Mouse (Mus musculus) intestine, embryonic 16.5 days (tissue): ENCODE results near the gene Magea2. TPM values are rescaled to one million over a fixed set of nuclear protein-coding genes. Genes with fewer than 3 reads are reported as not detected.
"Not testable (repeated sequence)": the region's sequence is repeated elsewhere in the genome, so short reads cannot be mapped to it uniquely, and the experiment has no call there.

Experiments
- ATAC-seq: fragments of 200-750 bp; cut with Nextera tagmentation; 2 replicates; pipeline ENCODE4 v1.8.0; 2017; ENCODE audit warnings: moderate TSS enrichment, moderate library complexity
- H3K27ac ChIP-seq: fragments of 300-500 bp; sonication (generic); 2 replicates; pipeline ENCODE4 v1.5.1; 2014; ENCODE audit warnings: mild to moderate bottlenecking, low read length
- H3K27me3 ChIP-seq: fragments of 300-500 bp; sonication (generic); replicated peaks from 2 replicates; pipeline ENCODE4 v1.6.1; 2014; ENCODE audit warnings: low read length, control low read depth, mixed read lengths; ENCODE audit not compliant: control insufficient read depth, insufficient read depth
- H3K36me3 ChIP-seq: fragments of 300-500 bp; sonication (generic); 2 replicates; pipeline ENCODE4 v1.6.1; 2014; ENCODE audit warnings: low read length, control low read depth; ENCODE audit not compliant: control insufficient read depth, insufficient read depth
- H3K4me1 ChIP-seq: fragments of 300-500 bp; sonication (generic); 2 replicates; pipeline ENCODE4 v1.6.1; 2014; ENCODE audit warnings: low read length, control low read depth, mixed read lengths; ENCODE audit not compliant: control insufficient read depth, insufficient read depth
- H3K4me2 ChIP-seq: fragments of 300-500 bp; sonication (generic); 2 replicates; pipeline ENCODE4 v1.6.1; 2014; ENCODE audit warnings: low read depth, low read length, control low read depth
- H3K4me3 ChIP-seq: fragments of 300-500 bp; sonication (generic); 2 replicates; pipeline ENCODE4 v1.5.1; 2014; ENCODE audit warnings: mild to moderate bottlenecking, low read length
- H3K9ac ChIP-seq: fragments of 300-500 bp; sonication (generic); 2 replicates; pipeline ENCODE4 v1.6.1; 2014; ENCODE audit warnings: low read depth, low read length
- H3K9me3 ChIP-seq: fragments of 300-500 bp; sonication (generic); 2 replicates; pipeline ENCODE4 v1.6.1; 2016; ENCODE audit warnings: low read length, control low read depth; ENCODE audit not compliant: control insufficient read depth
- WGBS: fragments of 180-500 bp; shearing (Covaris S2); extraction: QIAGEN DNeasy Blood & Tissue Kit; methylation state at CpG from one replicate; pipeline ENCODE4 v1.1.7; 2014; 5-methylcytosine and 5-hydroxymethylcytosine counted together
- polyA plus RNA-seq: library from polyadenylated mRNA; unstranded; fragments of >200 nt; fragmentation: Nextera tagmentation; extraction: Ambion mirVana; gene quantifications from 2 replicates; pipeline ENCODE4 v1.2.1, GENCODE M21; 2015

Gene Magea2
- not detected in 2 replicates for polyA plus RNA-seq

- not testable (repeated sequence) for H3K9ac ChIP-seq, H3K27me3 ChIP-seq, H3K9me3 ChIP-seq, H3K4me1 ChIP-seq, H3K36me3 ChIP-seq, H3K4me2 ChIP-seq, H3K27ac ChIP-seq, H3K4me3 ChIP-seq, ATAC-seq
- 83% methylated on average over 2 of the region's 4 CpGs for WGBS
These were observed at the start of gene Magea2 for GRCm38 (mm10) chrX:155093566-155093965. Magea2 (minus strand) TSS chrX:155093666.

GRCm38 (mm10) chrX:155128312-155128711 lies 34.8 kb upstream of the Magea2 start, which contains the start of gene Cldn34b2:
Cldn34b2 (minus strand) TSS chrX:155128412.
- H3K27me3 ChIP-seq, H3K4me2 ChIP-seq, ATAC-seq, H3K36me3 ChIP-seq, H3K27ac ChIP-seq, H3K9ac ChIP-seq, H3K4me3 ChIP-seq, H3K9me3 ChIP-seq, H3K4me1 ChIP-seq: not testable (repeated sequence)
- 84% methylated on average over 3 of the region's 3 CpGs for WGBS

- no peak overlapping the region for H3K4me3 ChIP-seq
- ATAC-seq: no peak
- no peaks in the 10 kb centered on the region for H3K36me3 ChIP-seq
- no peak overlapping the region for H3K27ac ChIP-seq
- H3K4me1 ChIP-seq: no peaks in the 10 kb centered on the region
- H3K4me2 ChIP-seq: no peak overlapping the region
- no peak overlapping the region for H3K9ac ChIP-seq
- no peaks in the 10 kb centered on the region for H3K27me3 ChIP-seq
- H3K9me3 ChIP-seq: no peaks in the 10 kb centered on the region
These were observed 4.6 kb upstream of the Magea2 start for GRCm38 (mm10) chrX:155098024-155098423.

- ATAC-seq, H3K27ac ChIP-seq, H3K4me1 ChIP-seq, H3K9ac ChIP-seq, H3K27me3 ChIP-seq, H3K9me3 ChIP-seq, H3K4me3 ChIP-seq, H3K4me2 ChIP-seq, H3K36me3 ChIP-seq: not testable (repeated sequence)
- 100% methylated on average over 1 of the region's 2 CpGs for WGBS
These were observed 3.8 kb downstream of the Magea2 start, which contains the start of gene Magea1 for GRCm38 (mm10) chrX:155089693-155090092. Magea1 (minus strand) TSS chrX:155089793.

GRCm38 (mm10) chrX:155063045-155063444 lies 30.4 kb downstream of the Magea2 start, which contains the start of gene Magea5:
Magea5 (minus strand) TSS chrX:155063145.
- H3K9ac ChIP-seq, H3K4me3 ChIP-seq, H3K4me1 ChIP-seq, H3K27me3 ChIP-seq, ATAC-seq, H3K27ac ChIP-seq, H3K4me2 ChIP-seq, H3K36me3 ChIP-seq, H3K9me3 ChIP-seq: not testable (repeated sequence)
- 87% methylated on average over 13 of the region's 16 CpGs for WGBS

GRCm38 (mm10) chrX:154995750-154996149 lies 97.7 kb downstream of the Magea2 start, which contains the start of gene Magea8:
Magea8 (minus strand) TSS chrX:154995850.
- H3K9ac ChIP-seq, H3K27ac ChIP-seq, H3K36me3 ChIP-seq, H3K4me2 ChIP-seq, ATAC-seq, H3K4me3 ChIP-seq, H3K27me3 ChIP-seq, H3K9me3 ChIP-seq, H3K4me1 ChIP-seq: not testable (repeated sequence)
- WGBS: 93% methylated on average over 10 of the region's 11 CpGs

Other genes with a start within 250 kb of the Magea2 start
- gene Cldn34b1, start 203.4 kb downstream of the Magea2 start, polyA plus RNA-seq: not detected in 2 replicates
- gene Magea6, start 157.7 kb downstream of the Magea2 start, polyA plus RNA-seq: not detected in 2 replicates
- gene Magea3, start 144.2 kb downstream of the Magea2 start, polyA plus RNA-seq: not detected in 2 replicates
- not detected in 2 replicates for gene Magea8, start 97.8 kb downstream of the Magea2 start, polyA plus RNA-seq
- not detected in 2 replicates for gene Magea5, start 30.5 kb downstream of the Magea2 start, polyA plus RNA-seq
- not detected in 2 replicates for gene Magea1, start 3.9 kb downstream of the Magea2 start, polyA plus RNA-seq
- gene Cldn34b2, start 34.7 kb upstream of the Magea2 start, polyA plus RNA-seq: not detected in 2 replicates
- gene Sat1, start 122.8 kb upstream of the Magea2 start, polyA plus RNA-seq: 327 and 371 TPM in 2 replicates
- gene Acot9, start 168.8 kb upstream of the Magea2 start, polyA plus RNA-seq: 27.9 and 28.5 TPM in 2 replicates
- gene Prdx4, start 247.1 kb upstream of the Magea2 start, polyA plus RNA-seq: 185 and 202 TPM in 2 replicates